Mouse (Mus musculus) left cerebral cortex, adult 6 months (tissue): ENCODE results near the gene Mff. TPM values are rescaled to one million over a fixed set of nuclear protein-coding genes. Genes with fewer than 3 reads are reported as not detected.

ENCODE experiments used
- long read RNA-seq, 2 experiments: library from polyadenylated mRNA; unstranded; transcript quantifications; one replicate each; pipeline ENCODE4 v2.0.0; 2019 to 2020
- polyA plus RNA-seq: library from polyadenylated mRNA; unstranded; fragments of <200 nt; fragmentation: Nextera tagmentation; gene quantifications from 2 replicates; pipeline ENCODE4 v1.2.3, GENCODE M21; 2021

Gene Mff
- polyA plus RNA-seq: 360 and 396 TPM in 2 replicates
- long read RNA-seq, experiment 1, transcript Mff-202 (9 exons, 1,894 nt): major isoform, 670 of 2,712 reads
- long read RNA-seq, experiment 1, transcript Mff-216 (1 exons, 3,918 nt): minor isoform, 5 of 2,712 reads
- long read RNA-seq, experiment 1, transcript Mff-201 (8 exons, 1,706 nt): minor isoform, 70 of 2,712 reads
- long read RNA-seq, experiment 1, transcript Mff-208 (8 exons, 1,645 nt): minor isoform, 174 of 2,712 reads
- long read RNA-seq, experiment 1, partial matches to known transcripts: 26 of 2,712 reads
- long read RNA-seq, experiment 1, other reads (novel, unspliced or antisense): 1,761 of 2,712 reads
- long read RNA-seq, experiment 2, transcript Mff-201 (8 exons, 1,706 nt): minor isoform, 17 of 531 reads
- long read RNA-seq, experiment 2, transcript Mff-202 (9 exons, 1,894 nt): major isoform, 125 of 531 reads
- long read RNA-seq, experiment 2, transcript Mff-208 (8 exons, 1,645 nt): minor isoform, 28 of 531 reads
- long read RNA-seq, experiment 2, partial matches to known transcripts: 50 of 531 reads
- long read RNA-seq, experiment 2, other reads (novel, unspliced or antisense): 303 of 531 reads

DNA sequence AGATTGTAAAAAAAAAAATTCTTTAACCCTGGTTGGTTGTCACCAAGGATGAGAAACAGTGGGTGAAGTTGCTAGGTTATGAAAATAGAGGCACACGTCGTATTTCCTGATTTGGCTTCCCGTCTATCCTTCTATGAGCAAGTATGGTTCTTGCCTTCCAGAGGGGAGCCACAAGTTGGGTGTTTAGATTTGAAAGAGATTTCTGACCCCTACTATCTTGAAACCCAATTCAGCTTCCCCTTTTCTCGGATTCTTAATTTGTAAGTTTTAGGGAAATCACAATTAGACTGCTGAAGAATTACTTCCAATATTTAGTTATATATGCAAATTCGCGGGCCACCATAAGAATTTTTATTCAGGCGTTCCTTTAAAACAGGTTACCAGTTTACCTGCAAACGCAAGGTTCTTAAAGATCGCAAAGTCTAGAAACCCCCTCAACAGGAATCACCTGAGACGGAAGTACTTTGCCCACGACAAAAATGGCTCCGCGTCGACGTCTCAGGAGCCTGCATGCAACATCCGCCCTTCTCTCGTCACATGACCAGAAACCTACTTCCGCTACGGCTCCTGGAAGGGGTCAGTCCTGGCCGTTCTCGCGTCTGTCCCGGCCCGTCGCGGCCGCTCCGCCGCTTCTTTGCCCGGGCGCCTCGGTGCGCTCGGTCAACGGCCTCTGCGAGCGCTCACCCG lies at the start of gene Mff:
Mff (plus strand) TSS at position 552 of the 687 bp plus-strand sequence.

GRCm38 (mm10) chr1:82768269-82768668 lies 43.6 kb downstream of the Mff start, which contains the start of gene Tm4sf20:
Gene Tm4sf20 (minus strand): TSS chr1:82768461.

GRCm38 (mm10) chr1:82771022-82771586 lies 46.4 kb downstream of the Mff start, which contains the start of gene Gm47791:
Gene Gm47791 (minus strand): TSS chr1:82771243.

Other genes with a start within 250 kb of the Mff start
- 0.04 and 0.06 TPM in 2 replicates for gene Col4a4, start 138.0 kb upstream of the Mff start, polyA plus RNA-seq
- gene Col4a3, start 138.0 kb upstream of the Mff start, polyA plus RNA-seq: 0.07 and 0.09 TPM in 2 replicates
- not detected in 2 replicates for gene Tm4sf20, start 43.6 kb downstream of the Mff start, polyA plus RNA-seq
- not detected in 2 replicates for gene Gm47791, start 46.4 kb downstream of the Mff start, polyA plus RNA-seq
- gene Agfg1, start 114.6 kb downstream of the Mff start, polyA plus RNA-seq: 4.8 and 5.9 TPM in 2 replicates
- not detected in 2 replicates for gene A030005L19Rik, start 188.4 kb downstream of the Mff start, polyA plus RNA-seq
- gene A030014E15Rik, start 200.0 kb downstream of the Mff start, polyA plus RNA-seq: not detected in 2 replicates
- not detected in 2 replicates for gene Gm6217, start 206.5 kb downstream of the Mff start, polyA plus RNA-seq
- gene A030003K21Rik, start 218.5 kb downstream of the Mff start, polyA plus RNA-seq: not detected in 2 replicates
- gene Gm7544, start 231.1 kb downstream of the Mff start, polyA plus RNA-seq: not detected in 2 replicates
- not detected in 2 replicates for gene Gm47955, start 235.4 kb downstream of the Mff start, polyA plus RNA-seq